Mouse (Mus musculus): ENCODE results near the gene Nudt21.

GRCm38 (mm10) chr8:93968293-93968692 is 68.5 kb downstream of the Nudt21 start:
- no peak for TF ChIP-seq CTCF (IDR thresholded peaks at IDR 0.05; ENCODE audit: low read depth)
- no peak for TF ChIP-seq EP300 (IDR thresholded peaks at IDR 0.05; ENCODE audit: low read depth)

All from heart, postnatal 0 days (tissue).